8 mouse cellular contexts compared by ENCODE assay signal in genomic region chr4:134478031-134478430, GRCm38 (mm10). TPM values are rescaled to one million over a fixed set of nuclear protein-coding genes. Genes with fewer than 3 reads are reported as not detected.
DNase-seq lines count a peak whose midpoint lies in the region; ATAC-seq and TF ChIP-seq lines count a peak whose summit lies in the region.

No protein-coding gene starts in this region.

- H3K4me1 ChIP-seq in embryonic facial prominence, embryonic 10.5 days, result no peaks in the 10 kb centered on the region
- H3K4me1 ChIP-seq in heart, adult 2 months (ENCODE audit: control insufficient read depth, insufficient read depth, low read length), result peaks cover 2% of the 10 kb centered on the region
- H3K4me1 ChIP-seq in limb, embryonic 13.5 days, result 0 out of 2 replicates have a peak, but pooled peaks cover 5% of the 10 kb centered on the region
- peaks cover 35% of the 10 kb centered on the region for H3K4me1 ChIP-seq in midbrain, embryonic 15.5 days

- H3K9me3 ChIP-seq in embryonic facial prominence, embryonic 10.5 days, result no peaks in the 10 kb centered on the region
- H3K9me3 ChIP-seq in limb, embryonic 13.5 days, result no peaks in the 10 kb centered on the region
- no peaks in the 10 kb centered on the region for H3K9me3 ChIP-seq in midbrain, embryonic 15.5 days

- 10% methylated on average over 9 of the region's 9 CpGs for WGBS in embryonic facial prominence, embryonic 10.5 days
- 5% methylated on average over 9 of the region's 9 CpGs for WGBS in heart, adult 2 months
- 5% methylated on average over 9 of the region's 9 CpGs for WGBS in limb, embryonic 13.5 days
- WGBS in midbrain, embryonic 15.5 days, result 4% methylated on average over 9 of the region's 9 CpGs

- H3K27me3 ChIP-seq in embryonic facial prominence, embryonic 10.5 days (replicated peaks; ENCODE audit: low read depth, poor library complexity, severe bottlenecking), result peaks cover 6% of the 10 kb centered on the region
- H3K27me3 ChIP-seq in heart, adult 2 months (ENCODE audit: control insufficient read depth, insufficient read depth, low read length), result no peaks in the 10 kb centered on the region
- H3K27me3 ChIP-seq in limb, embryonic 13.5 days, result peaks cover 4% of the 10 kb centered on the region; the same call in 1 of the 2 replicates
- H3K27me3 ChIP-seq in midbrain, embryonic 15.5 days (replicated peaks), result no peaks in the 10 kb centered on the region

- H3K79me2 ChIP-seq in heart, adult 2 months (replicated peaks; ENCODE audit: control insufficient read depth, insufficient read depth, low read length), result no peaks in the 10 kb centered on the region

- H3K27ac ChIP-seq in embryonic facial prominence, embryonic 10.5 days (replicated peaks), result no peak overlapping the region
- no peak overlapping the region for H3K27ac ChIP-seq in heart, adult 2 months
- H3K27ac ChIP-seq in limb, embryonic 13.5 days, result no peak overlapping the region
- peak overlapping the region; percentile 51 for H3K27ac ChIP-seq in midbrain, embryonic 15.5 days

- H3K36me3 ChIP-seq in embryonic facial prominence, embryonic 10.5 days (replicated peaks), result peaks cover 40% of the 10 kb centered on the region
- no peaks in the 10 kb centered on the region for H3K36me3 ChIP-seq in heart, adult 2 months (ENCODE audit: control insufficient read depth, insufficient read depth, low read length)
- H3K36me3 ChIP-seq in limb, embryonic 13.5 days, result peaks cover 35% of the 10 kb centered on the region
- H3K36me3 ChIP-seq in midbrain, embryonic 15.5 days (replicated peaks), result peaks cover 20% of the 10 kb centered on the region

- TF ChIP-seq POLR2A in heart, adult 2 months (IDR thresholded peaks at IDR 0.05; ENCODE audit: insufficient read depth, low read depth, low read length), result no peak

- peak; percentile 100 for TF ChIP-seq CTCF in heart, adult 2 months (IDR thresholded peaks at IDR 0.05)

- H3K4me2 ChIP-seq in limb, embryonic 13.5 days (replicated peaks), result no peak overlapping the region
- H3K4me2 ChIP-seq in midbrain, embryonic 15.5 days, result no peak overlapping the region

- intact Hi-C loops in heart, adult 2 months (cut with DNase I), result loop anchor here (1.0 kb wide), 1 partner anchor 82 kb away; the partner anchor contains the start of gene Pafah2

- peak; percentile 68 for ATAC-seq in limb, embryonic 13.5 days (ENCODE audit: low FRiP score, low read depth)
- peak; percentile 62 for ATAC-seq in midbrain, embryonic 15.5 days (replicated peaks)

- H3K4me3 ChIP-seq in embryonic facial prominence, embryonic 10.5 days, result no peak overlapping the region
- H3K4me3 ChIP-seq in heart, adult 2 months, result no peak overlapping the region
- no peak overlapping the region for H3K4me3 ChIP-seq in limb, embryonic 13.5 days
- no peak overlapping the region for H3K4me3 ChIP-seq in midbrain, embryonic 15.5 days

- peak; percentile 94 for TF ChIP-seq EP300 in heart, adult 2 months (IDR thresholded peaks at IDR 0.05; ENCODE audit: insufficient read depth, low read depth, low read length)

- DNase-seq in 3134 (ENCODE audit: extremely low read depth, insufficient read length, low spot score), result peak; percentile 87
- peak; percentile 98 for DNase-seq in adrenal gland, postnatal 10 days
- peak; percentile 91 for DNase-seq in embryonic facial prominence, embryonic 10.5 days (ENCODE audit: low spot score)
- peak; percentile 86 to 95 for DNase-seq in heart, adult 2 months
- DNase-seq in kidney, adult 8-10 months, result peak; percentile 83 to 91
- DNase-seq in spleen, adult 18-20 months, result peak; percentile 78 to 95

- H3K9ac ChIP-seq in heart, adult 2 months (ENCODE audit: low read depth, low read length), result peak overlapping the region; percentile 20; the same call in 1 of the 2 replicates
- H3K9ac ChIP-seq in limb, embryonic 13.5 days, result no peak overlapping the region
- no peak overlapping the region for H3K9ac ChIP-seq in midbrain, embryonic 15.5 days

RNA-seq across cellular contexts. Expression of gene Stmn1, which starts 9.9 kb away (rescaled TPM):
- total RNA-seq in adrenal gland, postnatal 10 days (2021), result 100 to 1,000 TPM; 140 to 156 TPM
- 2,394 and 2,556 TPM in 2 replicates for polyA plus RNA-seq in embryonic facial prominence, embryonic 10.5 days (2016; fragmentation: Nextera tagmentation; extraction: Ambion mirVana)
- 10 to 100 TPM; 20.1 to 23.0 TPM for total RNA-seq in heart, adult 2 months (2021)
- polyA plus RNA-seq in heart, adult 2 months (2012; rRNA removed), result 7.2 and 10.9 TPM in 2 replicates
- polyA plus RNA-seq in limb, embryonic 13.5 days (2015; fragmentation: Nextera tagmentation; extraction: Ambion mirVana), result 1,889 and 1,921 TPM in 2 replicates
- 7,501 and 7,674 TPM in 2 replicates for polyA plus RNA-seq in midbrain, embryonic 15.5 days (2015; fragmentation: Nextera tagmentation; extraction: Ambion mirVana)

RNA-seq across cellular contexts. Expression of gene Paqr7, which starts 18.5 kb away (rescaled TPM):
- total RNA-seq in adrenal gland, postnatal 10 days (2021), result 10 to 100 TPM; 23.5 to 28.6 TPM
- 1.2 and 2.1 TPM in 2 replicates for polyA plus RNA-seq in embryonic facial prominence, embryonic 10.5 days (2016; fragmentation: Nextera tagmentation; extraction: Ambion mirVana)
- total RNA-seq in heart, adult 2 months (2021), result 10 to 100 TPM; 13.4 to 16.7 TPM
- polyA plus RNA-seq in heart, adult 2 months (2012; rRNA removed), result 22.6 and 37.2 TPM in 2 replicates
- polyA plus RNA-seq in limb, embryonic 13.5 days (2015; fragmentation: Nextera tagmentation; extraction: Ambion mirVana), result 3.7 and 4.1 TPM in 2 replicates
- 22.6 and 24.7 TPM in 2 replicates for polyA plus RNA-seq in midbrain, embryonic 15.5 days (2015; fragmentation: Nextera tagmentation; extraction: Ambion mirVana)

RNA-seq across cellular contexts. Expression of gene Aunip, which starts 32.8 kb away (rescaled TPM):
- 1 to 10 TPM; 2.4 to 3.1 TPM for total RNA-seq in adrenal gland, postnatal 10 days (2021)
- polyA plus RNA-seq in embryonic facial prominence, embryonic 10.5 days (2016; fragmentation: Nextera tagmentation; extraction: Ambion mirVana), result 28.2 and 28.6 TPM in 2 replicates
- total RNA-seq in heart, adult 2 months (2021), result under 1 TPM; 0.18 TPM
- polyA plus RNA-seq in heart, adult 2 months (2012; rRNA removed), result not detected in 2 replicates
- 10.6 and 10.8 TPM in 2 replicates for polyA plus RNA-seq in limb, embryonic 13.5 days (2015; fragmentation: Nextera tagmentation; extraction: Ambion mirVana)
- 1.3 and 1.9 TPM in 2 replicates for polyA plus RNA-seq in midbrain, embryonic 15.5 days (2015; fragmentation: Nextera tagmentation; extraction: Ambion mirVana)

RNA-seq across cellular contexts. Expression of gene Mtfr1l, which starts 57.2 kb away (rescaled TPM):
- total RNA-seq in adrenal gland, postnatal 10 days (2021), result 100 to 1,000 TPM in 1 of 2 experiments, 10 to 100 TPM in 1; 99.7 to 124 TPM
- 107 and 114 TPM in 2 replicates for polyA plus RNA-seq in embryonic facial prominence, embryonic 10.5 days (2016; fragmentation: Nextera tagmentation; extraction: Ambion mirVana)
- total RNA-seq in heart, adult 2 months (2021), result 100 to 1,000 TPM; 170 to 191 TPM
- polyA plus RNA-seq in heart, adult 2 months (2012; rRNA removed), result 196 and 278 TPM in 2 replicates
- polyA plus RNA-seq in limb, embryonic 13.5 days (2015; fragmentation: Nextera tagmentation; extraction: Ambion mirVana), result 131 and 132 TPM in 2 replicates
- 164 and 173 TPM in 2 replicates for polyA plus RNA-seq in midbrain, embryonic 15.5 days (2015; fragmentation: Nextera tagmentation; extraction: Ambion mirVana)

Comparison
In these comparisons a context has a peak if more than half of its experiments do, and no peak if none do; other contexts are left out.
1. RNA of gene Stmn1, which starts 9.9 kb away (polyA plus RNA-seq): 7,501 to 7,674 TPM in midbrain, embryonic 15.5 days, 2,394 to 2,556 TPM in embryonic facial prominence, embryonic 10.5 days and 1,889 to 1,921 TPM in limb, embryonic 13.5 days; 7.2 to 10.9 TPM in heart, adult 2 months; every median in the first group is over 100 times any median in the second.
2. Peak in every context shown above with its lines, with median percentiles within 50 percentile points of each other: DNase-seq.